Mouse (Mus musculus): Measurements from ENCODE around the gene C130073F10Rik. TPM values are rescaled to one million over a fixed set of nuclear protein-coding genes. Genes with fewer than 3 reads are reported as not detected.
"Not testable (repeated sequence)": the region's sequence is repeated elsewhere in the genome, so short reads cannot be mapped to it uniquely, and the experiment has no call there.

C130073F10Rik gene
- total and polyA plus RNA-seq, 3 experiments = not detected

DNA sequence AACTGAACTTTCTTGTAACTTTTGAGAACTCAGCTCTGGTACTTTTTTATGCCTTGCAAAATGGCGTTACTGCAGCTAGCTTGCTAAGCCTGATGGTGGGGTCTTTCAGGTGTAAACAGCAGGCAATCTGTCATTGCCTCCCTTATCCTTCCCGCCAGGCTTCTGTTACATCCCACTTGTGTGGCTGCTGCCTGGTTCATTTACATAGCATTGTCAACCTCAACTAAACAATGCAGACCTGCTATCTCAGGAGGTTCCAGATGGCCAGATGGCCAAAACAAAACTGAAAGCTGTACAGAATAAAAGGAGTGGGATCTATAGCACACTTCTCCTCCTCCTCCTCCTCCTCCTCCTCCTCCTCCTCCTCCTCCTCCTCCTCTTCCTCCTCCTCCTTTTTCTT, 21.6 kb downstream of the C130073F10Rik start:
- DNase-seq (ENCODE audit: low read depth, low spot score); H3K27ac ChIP-seq (ENCODE audit: control insufficient read depth, low read depth, low read length); H3K9me3 ChIP-seq (replicated peaks; ENCODE audit: insufficient read depth, low read length): not testable (repeated sequence)

DNA sequence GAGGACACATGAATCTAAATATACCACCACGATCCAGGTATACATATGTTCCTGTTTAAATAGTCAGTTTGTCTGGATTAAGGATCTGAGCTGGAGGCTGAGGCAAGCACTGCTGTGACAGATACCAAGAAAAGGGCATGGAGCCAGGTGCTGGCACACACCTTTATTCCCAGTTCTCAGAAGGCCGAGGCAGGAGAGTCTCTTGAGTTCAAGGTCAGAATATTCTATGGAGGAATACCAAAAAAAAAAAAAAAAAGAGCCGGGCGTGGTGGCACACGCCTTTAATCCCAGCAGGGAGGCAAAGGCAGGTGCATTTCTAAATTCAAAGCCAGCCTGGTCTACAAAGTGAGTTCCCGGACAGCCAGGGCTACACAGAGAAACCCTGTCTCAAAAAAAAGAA, 31.3 kb downstream of the C130073F10Rik start:
- no peak overlapping the region for H3K27ac ChIP-seq (ENCODE audit: control insufficient read depth, low read depth, low read length)
- no peak overlapping the region for H3K4me3 ChIP-seq (ENCODE audit: control insufficient read depth in 1 of 2, insufficient read depth in 1 of 2, low read depth in 2 of 2, low read length in 2 of 2)
- DNase-seq (ENCODE audit: low read depth, low spot score) = no peak
- H3K27me3 ChIP-seq (ENCODE audit: control insufficient read depth in 1 of 2, insufficient read depth in 2 of 2, low read length in 2 of 2) = no peaks in the 10 kb centered on the region
- H3K79me2 ChIP-seq (ENCODE audit: control insufficient read depth, insufficient read depth, low read length, poor library complexity) = no peaks in the 10 kb centered on the region
- no peak for TF ChIP-seq MAFK (IDR thresholded peaks at IDR 0.05; ENCODE audit: borderline replicate concordance, low read depth, low read length)
- no peak for TF ChIP-seq BHLHE40 (IDR thresholded peaks at IDR 0.05; ENCODE audit: borderline replicate concordance, low read depth, low read length)
- no peak for TF ChIP-seq TBP (IDR thresholded peaks at IDR 0.05; ENCODE audit: low read depth, low read length)
- no peak for TF ChIP-seq ELF1 (IDR thresholded peaks at IDR 0.05; ENCODE audit: low read depth, low read length)
- TF ChIP-seq CHD2 (IDR thresholded peaks at IDR 0.05; ENCODE audit: low read length) = no peak
- TF ChIP-seq ZKSCAN1 (IDR thresholded peaks at IDR 0.05; ENCODE audit: low read depth, low read length) = no peak
- TF ChIP-seq USF2 (IDR thresholded peaks at IDR 0.05; ENCODE audit: borderline replicate concordance in 1 of 2, insufficient read depth in 1 of 2, low read depth in 1 of 2, low read length in 2 of 2) = no peak
- no peak for TF ChIP-seq MAZ (IDR thresholded peaks at IDR 0.05; ENCODE audit: low read depth, low read length)
- no peak for TF ChIP-seq TAL1 (IDR thresholded peaks at IDR 0.05; ENCODE audit: low read length)
- no peak for TF ChIP-seq MYB (IDR thresholded peaks at IDR 0.05; ENCODE audit: low read depth, low read length)
- no peak for TF ChIP-seq POLR2AphosphoS2 (IDR thresholded peaks at IDR 0.05; ENCODE audit: low read length)
- no peak for TF ChIP-seq GATA1 (IDR thresholded peaks at IDR 0.05; ENCODE audit: low read depth, low read length)
- no peak for TF ChIP-seq HCFC1 (IDR thresholded peaks at IDR 0.05; ENCODE audit: low read depth, low read length)
- no peak for TF ChIP-seq MAX (IDR thresholded peaks at IDR 0.05; ENCODE audit: low read length)
- no peak for TF ChIP-seq POLR2A (IDR thresholded peaks at IDR 0.05; ENCODE audit: control insufficient read depth in 1 of 2, insufficient read depth in 1 of 2, low read depth in 1 of 2, low read length in 2 of 2, poor library complexity in 1 of 2)
- TF ChIP-seq SMC3 (IDR thresholded peaks at IDR 0.05; ENCODE audit: low read depth, low read length) = no peak
- TF ChIP-seq ETS1 (IDR thresholded peaks at IDR 0.05; ENCODE audit: low read depth, low read length) = no peak
- no peak for TF ChIP-seq ZNF384 (IDR thresholded peaks at IDR 0.05; ENCODE audit: low read depth, low read length)
- TF ChIP-seq KAT2A (conservative IDR thresholded peaks at IDR 0.05; ENCODE audit: low read depth, low read length) = no peak
- TF ChIP-seq GABPA (IDR thresholded peaks at IDR 0.05; ENCODE audit: low read depth, low read length) = no peak
- H3K4me1 ChIP-seq (ENCODE audit: control insufficient read depth in 1 of 2, insufficient read depth in 2 of 2, low read length in 2 of 2) = no peaks in the 10 kb centered on the region
- H3K36me3 ChIP-seq (ENCODE audit: control insufficient read depth in 1 of 2, insufficient read depth in 2 of 2, low read length in 2 of 2) = no peaks in the 10 kb centered on the region
- no peaks in the 10 kb centered on the region for H3K9me3 ChIP-seq (replicated peaks; ENCODE audit: insufficient read depth, low read length)
- no peak overlapping the region for H3K9ac ChIP-seq (ENCODE audit: control insufficient read depth, low read depth, low read length, poor library complexity, severe bottlenecking)

More for the DNA sequence above, 21.6 kb downstream of the C130073F10Rik start:
- not testable (repeated sequence) for H3K36me3 ChIP-seq (ENCODE audit: control insufficient read depth in 1 of 2, insufficient read depth in 2 of 2, low read length in 2 of 2); H3K4me1 ChIP-seq (ENCODE audit: control insufficient read depth in 1 of 2, insufficient read depth in 2 of 2, low read length in 2 of 2); H3K4me3 ChIP-seq (ENCODE audit: control insufficient read depth in 1 of 2, insufficient read depth in 1 of 2, low read depth in 2 of 2, low read length in 2 of 2); H3K79me2 ChIP-seq (ENCODE audit: control insufficient read depth, insufficient read depth, low read length, poor library complexity); H3K9ac ChIP-seq (ENCODE audit: control insufficient read depth, low read depth, low read length, poor library complexity, severe bottlenecking); H3K27me3 ChIP-seq (ENCODE audit: control insufficient read depth in 1 of 2, insufficient read depth in 2 of 2, low read length in 2 of 2)

Data from MEL (cell line).